Mouse (Mus musculus) liver, postnatal 0 days (tissue): Measurements from ENCODE around the gene Galr2.

ENCODE experiments used
- CTCF ChIP-seq: sonication (generic); IDR thresholded peaks from 2 replicates; pipeline ENCODE4 v1.5.1; 2016; ENCODE audit warnings: antibody characterized with exemption, low read depth
- EP300 ChIP-seq: IDR thresholded peaks from 2 replicates; pipeline ENCODE4 v1.6.1; 2016; ENCODE audit warnings: antibody characterized with exemption, low read depth, mild to moderate bottlenecking

- no peak for TF ChIP-seq EP300
- TF ChIP-seq CTCF, result no peak
Measured at GRCm38 (mm10) chr11:116272589-116273468, 7.9 kb upstream of the Galr2 start.
